Mouse (Mus musculus) heart, adult 11 months (tissue): ENCODE measurements at regions not wholly inside any gene's neighbourhood (a gene's known extent, or its start where the extent isn't known, plus 50 kb on each side); places are given as distances from the start of the nearest gene placed in this dataset.
A peak's percentile ranks its signal among the peaks of the same experiment; 100 is the strongest.

Experiments
- DNase-seq: peaks from one replicate; pipeline ENCODE4 v3.0.0; 2022

- no peak for DNase-seq
Measured at GRCm38 (mm10) chr7:135324991-135325390, 66.5 kb downstream of the Nps start.

DNA sequence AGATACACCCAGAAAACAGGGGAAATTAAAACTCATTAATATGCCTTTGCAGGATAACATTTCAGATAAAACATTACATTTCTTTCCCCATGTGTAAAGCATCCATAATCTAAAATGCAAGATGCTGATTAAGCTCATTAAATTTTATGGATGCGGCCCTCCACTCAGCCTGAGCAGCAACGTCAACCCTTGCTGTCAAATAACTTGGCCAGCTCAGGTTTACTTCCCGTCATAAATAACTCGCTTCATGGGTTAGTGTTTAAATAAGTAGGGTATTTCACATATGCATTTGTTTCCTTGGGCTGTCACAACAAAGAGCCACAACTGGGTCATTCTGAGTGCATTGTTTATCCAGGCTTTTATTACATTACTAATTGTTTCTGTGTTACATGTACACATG, 65.1 kb upstream of the Foxi2 start:
- DNase-seq, result peak; percentile 50

DNA sequence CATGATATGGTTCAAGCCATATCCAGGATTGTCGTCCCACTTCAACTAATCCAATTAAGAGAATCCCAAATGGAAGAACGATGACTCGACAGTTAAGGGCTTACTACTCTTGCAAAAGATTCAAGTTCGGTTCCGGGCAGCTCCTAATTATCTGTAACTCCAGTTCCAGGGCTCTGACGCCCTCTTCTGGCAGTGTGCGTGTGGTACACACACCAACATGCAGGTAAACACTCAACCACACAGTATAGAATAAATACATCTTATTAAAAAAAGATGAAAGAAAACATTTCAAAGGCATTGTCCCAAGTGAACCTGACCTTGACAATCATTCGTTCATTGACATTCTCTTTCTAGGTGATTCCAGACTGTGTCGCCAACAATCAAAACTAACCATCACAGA, 63.4 kb upstream of the Foxi2 start:
- peak; percentile 21 for DNase-seq

DNA sequence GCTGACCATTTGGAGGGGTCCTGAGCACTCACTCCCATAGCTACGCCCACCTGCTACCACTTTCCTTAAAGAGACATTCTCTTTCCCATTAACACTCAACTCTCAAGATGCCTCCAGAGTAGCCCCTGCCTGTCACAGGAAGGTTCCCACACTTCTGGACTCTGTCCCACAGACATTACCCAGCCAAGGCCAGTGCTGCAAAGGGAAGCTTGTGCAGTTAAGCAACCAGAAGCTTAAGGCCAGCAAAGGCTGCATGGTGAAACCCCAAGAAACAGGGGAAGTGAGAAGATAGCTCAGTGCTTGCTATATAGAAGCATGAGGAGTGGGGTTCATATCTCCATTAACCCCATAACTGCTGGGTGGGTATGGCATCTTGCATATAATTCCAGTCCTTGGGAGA, 52.3 kb upstream of the Foxi2 start:
- DNase-seq, result peak; percentile 79
